Mouse (Mus musculus) A20 (cell line): ENCODE data around the gene Erich6b.
A peak's percentile ranks its signal among the peaks of the same experiment; 100 is the strongest.

Experiments
- DNase-seq: peaks from one replicate; pipeline ENCODE4 v3.0.0-alpha.2; 2011; ENCODE audit warnings: low read depth, low spot score

Gene Erich6b

DNA sequence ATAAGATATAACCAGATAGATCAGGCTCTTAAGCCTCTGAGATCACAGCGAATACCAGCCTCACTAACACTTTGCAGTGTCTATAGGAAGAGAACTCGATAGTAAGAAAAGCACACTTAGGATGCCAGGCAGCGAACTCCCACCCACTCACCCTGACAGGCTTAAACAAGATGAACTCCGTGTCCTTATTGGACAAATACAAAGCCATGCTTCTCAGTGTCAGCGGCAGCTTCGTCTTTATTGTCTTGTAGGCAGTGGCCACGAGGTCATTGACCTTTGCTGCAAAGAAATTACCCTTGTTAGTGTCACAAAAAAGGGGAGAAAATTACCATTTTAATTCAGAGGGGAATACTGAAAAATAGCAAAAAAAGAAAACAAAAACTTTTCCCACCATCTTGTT, 65.7 kb downstream of the Erich6b start:
- no peak for DNase-seq

DNA sequence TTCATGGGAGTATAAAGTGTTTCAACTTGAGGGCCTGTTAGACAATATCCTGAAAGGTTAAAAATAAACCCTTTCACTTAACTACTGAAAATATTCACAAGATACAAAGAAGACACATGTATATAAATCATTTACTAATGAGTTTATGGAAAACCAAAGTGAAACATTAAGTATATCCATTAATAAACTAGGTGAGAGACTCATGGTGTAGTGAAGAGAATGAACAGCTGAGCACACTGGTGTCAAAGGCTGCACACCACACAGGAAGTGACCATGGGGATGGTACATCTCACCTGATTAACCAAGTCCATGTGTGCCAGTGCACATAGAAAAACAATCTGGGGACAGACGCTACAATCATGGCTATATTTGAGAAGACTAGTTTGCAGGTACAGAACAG, 66.9 kb downstream of the Erich6b start:
- no peak for DNase-seq

DNA sequence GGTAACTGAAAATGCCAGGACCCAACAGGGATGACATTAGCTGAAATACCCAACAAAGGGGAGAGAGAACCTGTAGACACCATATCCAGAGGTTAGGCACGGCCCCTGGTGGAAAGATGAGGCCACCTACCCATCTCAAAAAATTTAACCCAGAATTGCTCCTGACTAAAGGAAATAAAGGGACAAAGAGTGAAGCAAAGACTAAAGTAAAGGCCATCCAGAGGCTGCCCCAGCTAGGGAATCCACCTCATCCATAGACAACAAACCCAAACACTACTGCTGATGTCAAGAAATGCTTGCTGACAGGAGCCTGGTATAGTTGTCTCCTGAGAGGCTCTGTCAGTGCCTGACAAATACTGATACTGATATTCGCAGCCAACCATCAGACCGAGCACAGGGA, 69.7 kb downstream of the Erich6b start:
- DNase-seq: no peak

DNA sequence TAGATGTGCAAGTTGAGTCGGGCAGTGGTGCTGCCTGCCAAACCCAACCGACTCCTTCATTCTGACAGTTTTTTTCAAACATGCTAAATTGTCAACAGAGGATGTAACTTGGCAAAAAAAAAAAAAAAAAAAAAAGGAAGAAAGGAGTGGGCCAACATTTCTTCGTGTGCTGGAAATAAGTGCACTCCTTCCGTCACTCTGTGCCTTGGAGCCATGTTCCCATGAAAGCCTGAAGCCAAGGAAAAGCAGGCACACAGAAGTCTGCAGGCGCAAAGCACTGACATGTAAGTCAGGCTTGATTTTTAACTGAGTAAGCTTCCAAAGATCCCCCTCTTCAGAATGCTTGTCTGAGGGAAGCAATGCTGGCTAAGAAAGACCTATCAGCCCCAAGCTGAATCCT, 70.6 kb downstream of the Erich6b start:
- DNase-seq: no peak

DNA sequence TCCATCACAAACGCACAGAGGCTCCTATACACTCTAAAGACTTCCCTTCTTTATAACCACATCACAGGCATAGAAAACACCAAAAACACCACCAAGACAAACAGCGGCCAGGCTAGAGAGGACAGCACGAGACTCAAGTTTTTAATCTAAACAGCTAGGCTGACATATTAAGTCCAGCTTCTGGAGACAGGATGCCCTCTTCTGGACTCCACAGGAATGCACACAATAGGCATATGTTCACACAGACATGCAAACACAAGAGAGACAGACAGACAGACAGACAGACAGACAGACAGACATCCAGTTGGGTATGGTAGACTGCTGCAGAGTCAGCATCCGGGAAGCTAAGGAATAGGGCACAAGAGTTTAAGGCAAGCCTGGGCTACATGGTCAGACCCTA, 71.6 kb downstream of the Erich6b start:
- DNase-seq: peak; percentile 18

DNA sequence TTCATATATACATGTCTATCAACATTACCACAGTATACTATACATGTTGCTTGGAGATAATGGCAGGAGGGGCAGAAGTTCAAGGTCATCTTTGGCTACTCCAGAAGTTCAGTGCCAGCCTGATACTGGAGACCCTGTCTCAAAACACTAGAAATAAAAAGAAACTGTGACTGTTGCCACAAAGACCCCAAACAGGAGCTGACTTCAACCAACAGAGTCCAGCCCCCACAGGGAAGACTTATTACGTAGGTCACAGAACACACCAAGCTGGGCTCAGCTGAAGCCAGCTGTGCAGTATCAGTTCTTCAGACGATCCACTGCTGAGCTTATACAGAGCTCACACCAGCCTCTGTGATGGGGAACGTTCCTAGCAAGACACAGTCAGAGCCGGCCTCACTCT, 74.4 kb downstream of the Erich6b start:
- DNase-seq: no peak
